Mouse (Mus musculus) ES-E14 (cell line): ENCODE measurements around the gene Aldh16a1. TPM values are rescaled to one million over a fixed set of nuclear protein-coding genes. Genes with fewer than 3 reads are reported as not detected.

Experiments
- DNase-seq: peaks from one replicate; pipeline ENCODE4 v3.0.0-alpha.2; 2013; ENCODE audit warnings: low read depth, low spot score
- H3K27ac ChIP-seq: 2 replicates; pipeline ENCODE4 v1.5.1; 2012; ENCODE audit warnings: low read depth, mild to moderate bottlenecking, low read length, moderate library complexity, mixed read lengths; ENCODE audit not compliant: poor library complexity, insufficient read depth, severe bottlenecking
- H3K36me3 ChIP-seq: 2 replicates; pipeline ENCODE4 v1.6.1; 2012; ENCODE audit warnings: mild to moderate bottlenecking, low read length, moderate library complexity, mixed read lengths; ENCODE audit not compliant: control insufficient read depth, poor library complexity, insufficient read depth, severe bottlenecking
- H3K4me1 ChIP-seq, 2 experiments: fragments of 150-350 bp in 1 of 2; sonication (generic) in 1 of 2; 2 replicates each; pipeline ENCODE4 v1.6.1; 2012; ENCODE audit warnings: low read length in 2 of 2, mild to moderate bottlenecking in 1 of 2, mixed read lengths in 1 of 2; ENCODE audit not compliant: control insufficient read depth in 2 of 2, insufficient read depth in 2 of 2, poor library complexity in 1 of 2
- H3K4me3 ChIP-seq, 2 experiments: fragments of 150-350 bp in 1 of 2; sonication (generic) in 1 of 2; 2 replicates each; pipeline ENCODE4 v1.5.1; 2012; ENCODE audit warnings: low read length in 2 of 2, low read depth in 1 of 2, mild to moderate bottlenecking in 1 of 2, mixed read lengths in 1 of 2; ENCODE audit not compliant: insufficient read depth in 1 of 2, poor library complexity in 1 of 2, severe bottlenecking in 1 of 2
- H3K9ac ChIP-seq: 2 replicates; pipeline ENCODE4 v1.6.1; 2012; ENCODE audit warnings: low read depth, mild to moderate bottlenecking, low read length, mixed read lengths; ENCODE audit not compliant: poor library complexity, insufficient read depth, severe bottlenecking
- H3K9me3 ChIP-seq: fragments of 150-350 bp; sonication (generic); 2 replicates; pipeline ENCODE4 v1.6.1; 2012; ENCODE audit warnings: low read depth, mild to moderate bottlenecking, low read length; ENCODE audit not compliant: control insufficient read depth, insufficient read depth
- CHD2 ChIP-seq: IDR thresholded peaks from 2 replicates; pipeline ENCODE4 v1.6.1; 2014; ENCODE audit warnings: mild to moderate bottlenecking, low read depth, low read length, inconsistent platforms
- HCFC1 ChIP-seq: IDR thresholded peaks from 2 replicates; pipeline ENCODE4 v1.6.1; 2012; ENCODE audit warnings: low read length, inconsistent platforms, borderline replicate concordance; ENCODE audit not compliant: insufficient read depth
- MAFK ChIP-seq: IDR thresholded peaks from 2 replicates; pipeline ENCODE4 v1.6.1; 2014; ENCODE audit warnings: mild to moderate bottlenecking, low read depth, low read length, inconsistent platforms; ENCODE audit not compliant: insufficient read depth
- ZC3H11A ChIP-seq: IDR thresholded peaks from 2 replicates; pipeline ENCODE4 v1.6.1; 2012; ENCODE audit warnings: low read depth, mild to moderate bottlenecking, inconsistent platforms, low read length, borderline replicate concordance
- ZNF384 ChIP-seq: IDR thresholded peaks from 2 replicates; pipeline ENCODE4 v1.6.1; 2012; ENCODE audit warnings: low read depth, low read length, inconsistent platforms
- in situ Hi-C, 2 experiments: fragments of 600-800 bp; cut with MboI; formaldehyde crosslinking; loops; one replicate each; pipeline ENCODE4 v1.15.1; 2025; ENCODE audit warnings: low sequenced_read_pairs in 2 of 2, inconsistent platforms in 1 of 2; ENCODE audit not compliant: unreplicated experiment in 2 of 2
- total RNA-seq: library from RNA; depleted of rRNA; stranded (reverse); fragments of 300-350 nt; gene quantifications from 2 replicates; pipeline ENCODE4 v1.2.3, GENCODE M21; 2012

The Aldh16a1 gene
- total RNA-seq, 1 experiment: 108 TPM

DNA sequence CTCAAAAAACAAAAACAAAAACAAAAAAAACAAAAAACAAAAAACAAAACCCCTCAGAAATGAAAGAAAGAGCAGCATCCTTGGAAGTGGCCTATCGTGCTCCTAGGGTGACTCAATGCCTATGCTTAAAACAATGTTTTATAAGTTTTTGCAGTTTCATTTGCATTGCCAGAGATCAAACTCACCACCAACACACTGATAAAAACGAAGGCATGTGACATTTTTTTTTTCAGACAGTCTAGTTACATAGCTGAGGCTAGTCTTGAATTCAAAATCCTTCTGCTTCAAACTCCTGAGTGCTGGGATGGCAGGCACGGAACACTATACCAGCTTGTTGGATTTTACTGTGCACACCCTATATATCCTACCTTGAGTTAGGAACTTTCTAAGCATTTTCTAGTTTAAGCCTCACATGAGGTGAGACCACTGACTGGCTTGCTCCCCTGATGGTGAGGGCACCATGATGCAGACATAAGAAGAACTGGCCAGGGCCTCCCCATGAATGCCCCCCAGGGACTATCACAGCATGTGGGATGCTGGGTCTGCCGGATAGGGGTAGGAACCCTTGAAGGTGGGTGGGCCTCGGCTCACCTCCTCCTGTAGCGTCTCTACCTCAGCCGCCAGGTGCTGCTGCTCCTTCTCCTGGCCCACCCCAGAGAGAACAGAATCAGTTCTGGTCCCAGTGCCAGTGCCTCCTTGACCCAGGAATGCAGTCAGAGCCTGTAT is 38.4 kb upstream of the Aldh16a1 start:
- Histone ChIP-seq H3K9me3 (no peaks in the 10 kb centered on the region), H3K9ac (no peak overlapping the region), H3K4me1 (peaks cover 0 to 29% of the 10 kb centered on the region in 2 experiments; a peak in 2 of 4 replicates), H3K27ac (no peak overlapping the region), H3K4me3 (no peak overlapping the region), H3K36me3 (no peaks in the 10 kb centered on the region)
- in situ Hi-C loops: no loop called here
- DNase-seq: no peak
- TF ChIP-seq CHD2: no peak
- TF ChIP-seq ZNF384: no peak
- no peak for TF ChIP-seq ZC3H11A
- no peak for TF ChIP-seq HCFC1
- no peak for TF ChIP-seq MAFK

GRCm38 (mm10) chr7:45191803-45192363 is 37.5 kb upstream of the Aldh16a1 start:
- TF ChIP-seq MAFK (no peak), ZNF384 (no peak)
- Histone ChIP-seq H3K36me3 (no peaks in the 10 kb centered on the region), H3K9ac (no peak overlapping the region), H3K9me3 (no peaks in the 10 kb centered on the region), H3K4me1 (peaks cover 0 to 29% of the 10 kb centered on the region in 2 experiments; a peak in 2 of 4 replicates), H3K27ac (no peak overlapping the region), H3K4me3 (no peak overlapping the region)
- in situ Hi-C loops: no loop called here
- no peak for DNase-seq

- Histone ChIP-seq H3K9ac (no peak overlapping the region), H3K9me3 (no peaks in the 10 kb centered on the region), H3K4me3 (no peak overlapping the region), H3K27ac (no peak overlapping the region), H3K4me1 (peaks cover 0 to 26% of the 10 kb centered on the region in 2 experiments; a peak in 2 of 4 replicates), H3K36me3 (no peaks in the 10 kb centered on the region)
- TF ChIP-seq CHD2 (no peak), ZC3H11A (no peak), MAFK (no peak), HCFC1 (no peak), ZNF384 (no peak)
- in situ Hi-C loops: no loop called here
- DNase-seq: no peak
These were observed 36.8 kb upstream of the Aldh16a1 start for GRCm38 (mm10) chr7:45191161-45191560.

- no peak for TF ChIP-seq CHD2
- no peak for TF ChIP-seq ZC3H11A
- no peak for TF ChIP-seq ZNF384
- Histone ChIP-seq H3K27ac (no peak overlapping the region), H3K9ac (no peak overlapping the region), H3K9me3 (no peaks in the 10 kb centered on the region), H3K4me1 (peaks cover 0 to 26% of the 10 kb centered on the region in 2 experiments; a peak in 2 of 4 replicates), H3K36me3 (no peaks in the 10 kb centered on the region), H3K4me3 (no peak overlapping the region)
- DNase-seq: no peak
- in situ Hi-C loops: no loop called here
These were observed 35.8 kb upstream of the Aldh16a1 start for GRCm38 (mm10) chr7:45190186-45190585.
